Mouse (Mus musculus): ENCODE data around the gene H13.

GRCm38 (mm10) chr2:152694708-152695107, 25.4 kb downstream of the H13 start:
- TF ChIP-seq CTCF (conservative IDR thresholded peaks at IDR 0.05; ENCODE audit: low read length) (no peak), POU5F1 (IDR thresholded peaks at IDR 0.05; ENCODE audit: borderline replicate concordance, low read length) (no peak)

All from E14TG2a.4 (cell line).